Mouse (Mus musculus) urinary bladder, postnatal 0 days (tissue): Measurements from ENCODE around the gene Chodl. TPM values are rescaled to one million over a fixed set of nuclear protein-coding genes. Genes with fewer than 3 reads are reported as not detected.

ENCODE experiments used
- polyA plus RNA-seq: library from polyadenylated mRNA; unstranded; fragments of >200 nt; fragmentation: Nextera tagmentation; extraction: Ambion mirVana; gene quantifications from 2 replicates; pipeline ENCODE4 v1.2.1, GENCODE M21; 2015

Gene Chodl
- 6.5 and 11.5 TPM in 2 replicates for polyA plus RNA-seq

DNA sequence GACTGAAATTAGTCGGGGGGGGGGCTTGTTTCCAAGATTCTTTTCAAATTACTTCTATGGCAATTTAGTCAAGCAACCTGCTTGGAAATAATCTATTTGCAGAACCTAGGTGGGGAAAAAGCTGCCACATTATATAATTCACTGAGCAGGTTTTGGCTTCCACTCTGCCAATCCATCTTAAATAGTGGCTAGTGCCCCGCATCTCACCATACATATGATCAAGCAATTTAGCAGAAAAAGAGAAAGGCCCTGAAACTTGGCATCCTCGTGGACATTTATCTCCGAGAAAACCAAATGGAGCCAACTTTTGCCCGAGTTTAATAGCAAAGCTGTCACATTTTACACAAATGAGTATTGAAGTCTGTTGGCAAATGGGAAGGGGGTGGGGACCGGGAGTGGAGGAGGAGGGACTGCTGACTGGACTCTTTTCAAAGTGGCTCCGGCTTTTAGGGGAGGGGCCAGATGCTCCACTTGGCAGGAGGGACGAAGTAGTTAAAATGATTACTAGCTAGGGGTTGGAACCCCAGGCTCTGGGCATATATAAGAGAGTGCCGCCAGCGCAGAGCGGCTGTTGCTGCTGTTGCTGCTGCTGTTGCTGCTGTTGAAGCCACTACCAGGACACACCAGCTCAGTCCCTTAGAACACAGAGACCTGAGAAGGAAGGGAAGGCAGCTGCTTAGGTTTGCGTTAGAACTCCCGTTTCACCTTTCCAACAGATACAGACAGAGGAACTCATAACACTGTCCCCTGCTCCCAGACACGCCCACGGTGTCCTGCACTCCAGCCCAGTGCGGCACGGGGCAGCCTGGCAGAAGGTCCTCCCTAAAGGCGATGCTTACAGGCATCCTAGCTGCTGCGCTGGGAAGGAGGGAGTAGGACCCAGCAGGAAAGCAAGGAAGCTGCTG is at the start of gene Chodl:
Gene Chodl (plus strand): TSS at position 567 of the 905 bp plus-strand sequence.

Other genes with a start within 250 kb of the Chodl start
- gene Tmprss15, start 160.1 kb downstream of the Chodl start, polyA plus RNA-seq, result not detected in 2 replicates